Mouse (Mus musculus) stomach, embryonic 16.5 days (tissue): ENCODE measurements around the gene Lage3. TPM values are rescaled to one million over a fixed set of nuclear protein-coding genes. Genes with fewer than 3 reads are reported as not detected.

Experiments used
- ATAC-seq: fragments of 200-750 bp; cut with Nextera tagmentation; 2 replicates; pipeline ENCODE4 v1.8.0; 2017; ENCODE audit warnings: moderate number of reproducible peaks, moderate TSS enrichment; ENCODE audit not compliant: insufficient read depth, low FRiP score
- H3K27ac ChIP-seq: fragments of 300-500 bp; sonication (generic); 2 replicates; pipeline ENCODE4 v1.5.1; 2014; ENCODE audit warnings: low read length
- H3K27me3 ChIP-seq: fragments of 300-500 bp; sonication (generic); 2 replicates; pipeline ENCODE4 v1.6.1; 2014; ENCODE audit warnings: low read length, control low read depth, mixed read lengths; ENCODE audit not compliant: control insufficient read depth, insufficient read depth
- H3K36me3 ChIP-seq: fragments of 300-500 bp; sonication (generic); 2 replicates; pipeline ENCODE4 v1.6.1; 2014; ENCODE audit warnings: low read length; ENCODE audit not compliant: control insufficient read depth, insufficient read depth
- H3K4me1 ChIP-seq: fragments of 300-500 bp; sonication (generic); 2 replicates; pipeline ENCODE4 v1.6.1; 2014; ENCODE audit warnings: low read length, control low read depth, mixed read lengths; ENCODE audit not compliant: control insufficient read depth, insufficient read depth
- H3K4me2 ChIP-seq: fragments of 300-500 bp; sonication (generic); 2 replicates; pipeline ENCODE4 v1.6.1; 2014; ENCODE audit warnings: low read depth, low read length, mixed read lengths
- H3K4me3 ChIP-seq: fragments of 300-500 bp; sonication (generic); replicated peaks from 2 replicates; pipeline ENCODE4 v1.5.1; 2014; ENCODE audit warnings: mild to moderate bottlenecking, low read length
- H3K9ac ChIP-seq: fragments of 300-500 bp; sonication (generic); 2 replicates; pipeline ENCODE4 v1.6.1; 2014; ENCODE audit warnings: low read length
- H3K9me3 ChIP-seq: fragments of 300-500 bp; sonication (generic); replicated peaks from 2 replicates; pipeline ENCODE4 v1.6.1; 2016; ENCODE audit warnings: low read length, control low read depth; ENCODE audit not compliant: control insufficient read depth
- WGBS: fragments of 180-500 bp; shearing (Covaris S2); extraction: QIAGEN DNeasy Blood & Tissue Kit; methylation state at CpG from one replicate; pipeline ENCODE4 v1.1.7; 2014; 5-methylcytosine and 5-hydroxymethylcytosine counted together
- microRNA-seq: library from miRNA; unstranded; fragments of <30 nt; microRNA quantifications from one replicate; pipeline ENCODE4, GENCODE M21; 2016
- polyA plus RNA-seq: library from polyadenylated mRNA; unstranded; fragments of >200 nt; fragmentation: Nextera tagmentation; extraction: Ambion mirVana; gene quantifications from 2 replicates; pipeline ENCODE4 v1.2.1, GENCODE M21; 2015

The Lage3 gene
- polyA plus RNA-seq, 1 experiment from 2014 or later, result 105 TPM

DNA sequence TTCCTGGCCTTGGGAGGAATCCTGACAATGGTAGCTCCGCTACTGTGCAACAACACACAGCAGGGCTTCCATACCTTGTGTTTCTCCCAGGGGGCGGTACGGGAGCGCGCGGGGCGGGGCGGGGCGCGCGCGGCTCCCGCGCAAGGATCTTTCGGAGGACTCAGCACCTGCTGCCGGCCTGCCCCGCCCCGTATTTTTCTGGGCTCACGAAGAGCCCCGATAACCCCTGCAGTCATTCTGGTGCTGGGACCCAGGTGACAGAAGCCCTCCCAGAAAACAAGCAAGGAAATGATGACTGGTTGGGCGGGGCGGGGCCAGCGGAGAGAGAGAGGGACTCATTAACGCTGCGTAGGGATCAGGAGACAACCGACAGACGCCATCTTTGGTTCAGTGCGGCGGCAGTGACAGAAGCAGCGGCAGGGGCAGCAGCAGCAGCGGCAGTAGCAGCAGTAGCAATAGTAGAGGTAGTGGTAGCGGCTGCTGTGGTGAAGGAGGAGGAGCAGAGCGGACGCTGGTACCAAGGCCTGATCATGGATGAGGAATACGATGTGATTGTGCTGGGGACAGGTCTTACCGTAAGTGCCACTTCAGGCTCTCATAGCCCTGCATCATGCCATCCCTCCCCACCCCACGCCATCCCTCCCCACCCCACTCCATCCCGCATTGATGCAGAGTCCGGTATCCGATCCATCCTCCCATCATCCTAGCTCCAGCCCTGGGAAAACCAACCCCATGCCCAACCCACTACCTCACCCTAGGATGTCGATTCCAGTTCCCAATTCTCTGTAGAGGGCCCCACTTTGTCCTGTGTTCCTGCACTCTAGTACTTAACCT, 48.3 kb downstream of the Lage3 start, which contains the start of gene Gdi1:
Gene Gdi1 (plus strand): TSS at position 132 of the 834 bp plus-strand sequence.
- WGBS, result 13% methylated on average over 39 of the region's 41 CpGs
- ATAC-seq, result peak; percentile 85

More for the DNA sequence above, 48.3 kb downstream of the Lage3 start, which contains the start of gene Gdi1:
- peak within 1 kb of the TSS; percentile 59 for H3K4me3 ChIP-seq
- H3K4me1 ChIP-seq, result no peaks in the 10 kb centered on the region
- H3K9ac ChIP-seq, result peak within 1 kb of the TSS; percentile 78
- peak within 1 kb of the TSS; percentile 86 for H3K27ac ChIP-seq
- no peaks in the 10 kb centered on the region for H3K27me3 ChIP-seq
- peak within 1 kb of the TSS; percentile 62 for H3K4me2 ChIP-seq
- H3K9me3 ChIP-seq, result no peaks in the 10 kb centered on the region
- H3K36me3 ChIP-seq, result 0 out of 2 replicates have a peak, but pooled peaks cover 2% of the 10 kb centered on the region

Small RNA genes within 50 kb of the gene (microRNA-seq; reads per million reads assigned to microRNA genes)
- 0.66 reads per million for gene Mir7092

Other genes with a start within 250 kb of the Lage3 start
- gene Opn1mw, start 226.2 kb downstream of the Lage3 start, polyA plus RNA-seq, result not detected in 2 replicates
- 10.5 and 10.6 TPM in 2 replicates for gene Mecp2, start 218.3 kb downstream of the Lage3 start, polyA plus RNA-seq
- not detected in 2 replicates for gene Tex28, start 185.8 kb downstream of the Lage3 start, polyA plus RNA-seq
- gene Tktl1, start 176.4 kb downstream of the Lage3 start, polyA plus RNA-seq, result not detected in 2 replicates
- 498 and 560 TPM in 2 replicates for gene Flna, start 103.8 kb downstream of the Lage3 start, polyA plus RNA-seq
- gene Emd, start 98.9 kb downstream of the Lage3 start, polyA plus RNA-seq, result 22.5 and 26.8 TPM in 2 replicates
- 666 and 804 TPM in 2 replicates for gene Rpl10, start 82.8 kb downstream of the Lage3 start, polyA plus RNA-seq
- gene Taz, start 71.7 kb downstream of the Lage3 start, polyA plus RNA-seq, result 79.1 and 81.0 TPM in 2 replicates
- gene Dnase1l1, start 71.3 kb downstream of the Lage3 start, polyA plus RNA-seq, result 14.8 and 18.7 TPM in 2 replicates
- 149 and 171 TPM in 2 replicates for gene Atp6ap1, start 56.5 kb downstream of the Lage3 start, polyA plus RNA-seq
- gene Gdi1, start 48.6 kb downstream of the Lage3 start, polyA plus RNA-seq, result 218 and 219 TPM in 2 replicates
- gene Fam50a, start 40.6 kb downstream of the Lage3 start, polyA plus RNA-seq, result 63.2 and 66.9 TPM in 2 replicates
- 16.8 and 18.4 TPM in 2 replicates for gene Plxna3, start 24.6 kb downstream of the Lage3 start, polyA plus RNA-seq
- 67.0 and 72.8 TPM in 2 replicates for gene Ubl4a, start 19.6 kb upstream of the Lage3 start, polyA plus RNA-seq
- 18.6 and 21.4 TPM in 2 replicates for gene Slc10a3, start 19.7 kb upstream of the Lage3 start, polyA plus RNA-seq
- 36.2 and 40.4 TPM in 2 replicates for gene Fam3a, start 39.7 kb upstream of the Lage3 start, polyA plus RNA-seq
- 22.8 and 24.4 TPM in 2 replicates for gene Ikbkg, start 39.7 kb upstream of the Lage3 start, polyA plus RNA-seq
- 84.5 and 109 TPM in 2 replicates for gene G6pdx, start 75.6 kb upstream of the Lage3 start, polyA plus RNA-seq
- gene Gm6880, start 127.8 kb upstream of the Lage3 start, polyA plus RNA-seq, result not detected in 2 replicates
- gene Olfr1326-ps1, start 221.3 kb upstream of the Lage3 start, polyA plus RNA-seq, result not detected in 2 replicates
- not detected in 2 replicates for gene Olfr1325, start 239.1 kb upstream of the Lage3 start, polyA plus RNA-seq